Mouse (Mus musculus) embryonic facial prominence, embryonic 10.5 days (tissue): ENCODE measurements around the gene Rexo4. TPM values are rescaled to one million over a fixed set of nuclear protein-coding genes. Genes with fewer than 3 reads are reported as not detected.

Experiments
- DNase-seq: peaks from one replicate; pipeline ENCODE4 v3.0.0-alpha.2; 2017; ENCODE audit warnings: low spot score
- H3K27ac ChIP-seq: fragments of 300-500 bp; sonication (generic); replicated peaks from 2 replicates; pipeline ENCODE4 v1.5.1; 2016; ENCODE audit warnings: mild to moderate bottlenecking
- H3K27me3 ChIP-seq: fragments of 300-500 bp; sonication (generic); replicated peaks from 2 replicates; pipeline ENCODE4 v1.6.1; 2016; ENCODE audit warnings: low read depth, mild to moderate bottlenecking; ENCODE audit not compliant: poor library complexity, severe bottlenecking
- H3K36me3 ChIP-seq: fragments of 300-500 bp; sonication (generic); replicated peaks from 2 replicates; pipeline ENCODE4 v1.6.1; 2016; ENCODE audit warnings: mild to moderate bottlenecking, moderate library complexity
- H3K4me1 ChIP-seq: fragments of 300-500 bp; sonication (generic); 2 replicates; pipeline ENCODE4 v1.6.1; 2016
- H3K4me3 ChIP-seq: fragments of 300-500 bp; sonication (generic); 2 replicates; pipeline ENCODE4 v1.5.1; 2016; ENCODE audit warnings: mild to moderate bottlenecking, moderate library complexity
- H3K9me3 ChIP-seq: fragments of 300-500 bp; sonication (generic); 2 replicates; pipeline ENCODE4 v1.6.1; 2016; ENCODE audit warnings: mild to moderate bottlenecking
- WGBS: fragments of 180-500 bp; shearing (Covaris S2); methylation state at CpG from one replicate; pipeline ENCODE4 v1.1.7; 2016; 5-methylcytosine and 5-hydroxymethylcytosine counted together
- polyA plus RNA-seq: library from polyadenylated mRNA; unstranded; fragments of >200 nt; fragmentation: Nextera tagmentation; extraction: Ambion mirVana; gene quantifications from 2 replicates; pipeline ENCODE4 v1.2.1, GENCODE M21; 2016

Gene Rexo4
- polyA plus RNA-seq, 1 experiment from 2014 or later, result 56.0 TPM

GRCm38 (mm10) chr2:26913416-26914147 lies 50.6 kb downstream of the Rexo4 start:
- H3K27ac ChIP-seq, result no peak overlapping the region
- H3K9me3 ChIP-seq, result no peaks in the 10 kb centered on the region
- H3K27me3 ChIP-seq, result no peaks in the 10 kb centered on the region
- H3K4me1 ChIP-seq, result peaks cover 57% of the 10 kb centered on the region
- DNase-seq, result no peak
- peaks cover 57% of the 10 kb centered on the region for H3K36me3 ChIP-seq
- 81% methylated on average over 17 of the region's 17 CpGs for WGBS
- H3K4me3 ChIP-seq, result 0 out of 2 replicates have a peak overlapping the region, but pooled peaks have one; percentile 14

GRCm38 (mm10) chr2:26912253-26912770 lies 51.9 kb downstream of the Rexo4 start:
- H3K4me3 ChIP-seq, result peak overlapping the region; percentile 79
- no peaks in the 10 kb centered on the region for H3K9me3 ChIP-seq
- peaks cover 62% of the 10 kb centered on the region for H3K4me1 ChIP-seq
- H3K27me3 ChIP-seq, result no peaks in the 10 kb centered on the region
- DNase-seq, result no peak
- H3K27ac ChIP-seq, result peak overlapping the region; percentile 98
- peaks cover 57% of the 10 kb centered on the region for H3K36me3 ChIP-seq
- WGBS, result 74% methylated on average over 5 of the region's 5 CpGs

- H3K9me3 ChIP-seq, result no peaks in the 10 kb centered on the region
- DNase-seq, result peak; percentile 79
- H3K27me3 ChIP-seq, result no peaks in the 10 kb centered on the region
- whole genome bisulfite sequencing, result under 1% methylated on average over 37 of the region's 37 CpGs
- peak overlapping the region; percentile 98 for H3K27ac ChIP-seq
- H3K4me3 ChIP-seq, result peak overlapping the region; percentile 79
- peaks cover 66% of the 10 kb centered on the region for H3K36me3 ChIP-seq
- H3K4me1 ChIP-seq, result peaks cover 51% of the 10 kb centered on the region
These were observed 53.0 kb downstream of the Rexo4 start for GRCm38 (mm10) chr2:26910994-26911765.

- under 1% methylated on average over 74 of the region's 74 CpGs for WGBS
- no peaks in the 10 kb centered on the region for H3K27me3 ChIP-seq
- H3K36me3 ChIP-seq, result peaks cover 74% of the 10 kb centered on the region
- DNase-seq, result peak; percentile 99
- H3K27ac ChIP-seq, result peak within 1 kb of the TSS; percentile 98
- peaks cover 44% of the 10 kb centered on the region for H3K4me1 ChIP-seq
- no peaks in the 10 kb centered on the region for H3K9me3 ChIP-seq
- H3K4me3 ChIP-seq, result peak within 1 kb of the TSS; percentile 79
These were observed 53.8 kb downstream of the Rexo4 start, which contains the start of the genes Med22 and Rpl7a for GRCm38 (mm10) chr2:26910124-26910993. Gene Med22, minus strand, starts transcription at chr2:26910677. Gene Rpl7a, plus strand, starts transcription at chr2:26910764.

GRCm38 (mm10) chr2:26909387-26909784 lies 54.8 kb downstream of the Rexo4 start:
- peaks cover 80% of the 10 kb centered on the region for H3K36me3 ChIP-seq
- H3K4me3 ChIP-seq, result peak overlapping the region; percentile 79

GRCm38 (mm10) chr2:26908710-26909386 lies 55.3 kb downstream of the Rexo4 start:
- H3K9me3 ChIP-seq, result no peaks in the 10 kb centered on the region
- no peaks in the 10 kb centered on the region for H3K27me3 ChIP-seq
- H3K4me3 ChIP-seq, result peak overlapping the region; percentile 79
- no peak overlapping the region for H3K27ac ChIP-seq
- WGBS, result 83% methylated on average over 18 of the region's 18 CpGs
- no peak for DNase-seq
- peaks cover 43% of the 10 kb centered on the region for H3K4me1 ChIP-seq
- peaks cover 80% of the 10 kb centered on the region for H3K36me3 ChIP-seq

More at GRCm38 (mm10) chr2:26909387-26909784, 54.8 kb downstream of the Rexo4 start:
- no peak for DNase-seq
- Histone ChIP-seq H3K9me3 (no peaks in the 10 kb centered on the region), H3K4me1 (peaks cover 39% of the 10 kb centered on the region), H3K27ac (peak overlapping the region; percentile 98), H3K27me3 (no peaks in the 10 kb centered on the region)

GRCm38 (mm10) chr2:26907109-26907508 lies 57.1 kb downstream of the Rexo4 start:
- no peak overlapping the region for H3K4me3 ChIP-seq
- H3K27ac ChIP-seq, result no peak overlapping the region
- H3K9me3 ChIP-seq, result no peaks in the 10 kb centered on the region
- peaks cover 62% of the 10 kb centered on the region for H3K36me3 ChIP-seq
- DNase-seq, result peak; percentile 59
- WGBS, result 65% methylated on average over 4 of the region's 4 CpGs
- no peaks in the 10 kb centered on the region for H3K27me3 ChIP-seq
- peaks cover 45% of the 10 kb centered on the region for H3K4me1 ChIP-seq

GRCm38 (mm10) chr2:26906431-26906830 lies 57.8 kb downstream of the Rexo4 start:
- Histone ChIP-seq H3K27ac (no peak overlapping the region), H3K4me3 (no peak overlapping the region), H3K36me3 (peaks cover 55% of the 10 kb centered on the region), H3K9me3 (no peaks in the 10 kb centered on the region), H3K27me3 (no peaks in the 10 kb centered on the region), H3K4me1 (peaks cover 46% of the 10 kb centered on the region)
- WGBS, result 89% methylated on average over 3 of the region's 3 CpGs
- DNase-seq, result no peak

- Histone ChIP-seq H3K27ac (no peak overlapping the region), H3K27me3 (no peaks in the 10 kb centered on the region), H3K4me1 (peaks cover 51% of the 10 kb centered on the region), H3K9me3 (no peaks in the 10 kb centered on the region), H3K36me3 (peaks cover 53% of the 10 kb centered on the region), H3K4me3 (no peak overlapping the region)
- DNase-seq, result no peak
- 91% methylated on average over 2 of the region's 2 CpGs for WGBS
These were observed 58.2 kb downstream of the Rexo4 start for GRCm38 (mm10) chr2:26905936-26906335.
